ENCODE assay signal across 8 mouse cellular contexts in genomic region chr15:86134941-86135783, GRCm38 (mm10). TPM values are rescaled to one million over a fixed set of nuclear protein-coding genes. Genes with fewer than 3 reads are reported as not detected.
A peak's percentile ranks its signal among the peaks of the same experiment; 100 is the strongest.
DNase-seq lines count a peak whose midpoint lies in the region; ATAC-seq lines count a peak whose summit lies in the region.

No protein-coding gene starts in this region.

- no peaks in the 10 kb centered on the region for H3K4me1 ChIP-seq in liver, embryonic 12.5 days
- no peaks in the 10 kb centered on the region for H3K4me1 ChIP-seq in limb, embryonic 11.5 days (ENCODE audit: control insufficient read depth, insufficient read depth, low read length)

- H3K36me3 ChIP-seq in liver, embryonic 12.5 days = peaks cover 64% of the 10 kb centered on the region
- H3K36me3 ChIP-seq in limb, embryonic 11.5 days (ENCODE audit: control insufficient read depth, insufficient read depth, low read length) = 0 out of 2 replicates have a peak, but pooled peaks cover 5% of the 10 kb centered on the region

- peak; percentile 84 for DNase-seq in liver
- DNase-seq in embryo, embryonic 11 days = peak; percentile 87
- peak; percentile 79 to 86 for DNase-seq in gastrocnemius, postnatal 4 days (ENCODE audit: low spot score in 2 of 2)
- DNase-seq in kidney, adult 8-10 months = peak; percentile 78 to 89
- DNase-seq in limb, embryonic 11.5 days (ENCODE audit: low spot score) = peak; percentile 95
- DNase-seq in monocyte, adult 2 months (ENCODE audit: low read depth in 1 of 2, low spot score in 2 of 2) = peak; percentile 45 to 67
- peak; percentile 84 to 91 for DNase-seq in spleen, postnatal 10 days (ENCODE audit: low spot score in 2 of 2)

- no peak overlapping the region for H3K27ac ChIP-seq in liver, embryonic 12.5 days
- H3K27ac ChIP-seq in limb, embryonic 11.5 days (replicated peaks; ENCODE audit: low read depth, low read length) = no peak overlapping the region

- no peak for ATAC-seq in liver, embryonic 12.5 days
- 0 out of 2 replicates have a peak, but pooled peaks have one; percentile 42 for ATAC-seq in limb, embryonic 11.5 days (ENCODE audit: insufficient number of reproducible peaks, low FRiP score, low TSS enrichment, low read depth)

- H3K4me2 ChIP-seq in liver, embryonic 12.5 days = no peak overlapping the region
- no peak overlapping the region for H3K4me2 ChIP-seq in limb, embryonic 11.5 days (ENCODE audit: low read depth, severe bottlenecking)

- no peaks in the 10 kb centered on the region for H3K9me3 ChIP-seq in liver, embryonic 12.5 days (replicated peaks)
- no peaks in the 10 kb centered on the region for H3K9me3 ChIP-seq in limb, embryonic 11.5 days (ENCODE audit: control insufficient read depth, low read length)

- no peak overlapping the region for H3K4me3 ChIP-seq in liver, embryonic 12.5 days
- H3K4me3 ChIP-seq in limb, embryonic 11.5 days (ENCODE audit: low read depth, low read length) = no peak overlapping the region

- H3K27me3 ChIP-seq in liver, embryonic 12.5 days (replicated peaks) = no peaks in the 10 kb centered on the region
- H3K27me3 ChIP-seq in limb, embryonic 11.5 days (ENCODE audit: control insufficient read depth, insufficient read depth, low read length) = no peaks in the 10 kb centered on the region

- no peak overlapping the region for H3K9ac ChIP-seq in liver, embryonic 12.5 days
- H3K9ac ChIP-seq in limb, embryonic 11.5 days (ENCODE audit: low read length) = no peak overlapping the region

- 47% methylated on average over 18 of the region's 18 CpGs for WGBS in liver, embryonic 12.5 days (ENCODE audit: insufficient replicate concordance)
- 48% methylated on average over 17 of the region's 18 CpGs for WGBS in limb, embryonic 11.5 days

RNA-seq across cellular contexts. Expression of gene Cerk, which starts 50.8 kb away (rescaled TPM):
- polyA plus RNA-seq in liver, embryonic 12.5 days (2016; fragmentation: Nextera tagmentation; extraction: Ambion mirVana) = 5.7 and 5.9 TPM in 2 replicates
- total RNA-seq in gastrocnemius, postnatal 4 days (2021) = 10 to 100 TPM; 11.6 to 12.5 TPM
- polyA plus RNA-seq in limb, embryonic 11.5 days (2014; fragmentation: Nextera tagmentation; extraction: Ambion mirVana) = 15.6 and 17.3 TPM in 2 replicates
